Mouse (Mus musculus) right cerebral cortex, postnatal 4 days (tissue): ENCODE measurements around the gene Stx19.

Source experiments
- DNase-seq: peaks from one replicate; pipeline ENCODE4 v3.0.0-alpha.2; 2022

The Stx19 gene

GRCm38 (mm10) chr16:62814491-62814890 lies at the start of gene Stx19:
Gene Stx19 (plus strand): TSS chr16:62814676.
- DNase-seq, result no peak

GRCm38 (mm10) chr16:62773462-62773861 lies 41.0 kb upstream of the Stx19 start:
- no peak for DNase-seq

DNA sequence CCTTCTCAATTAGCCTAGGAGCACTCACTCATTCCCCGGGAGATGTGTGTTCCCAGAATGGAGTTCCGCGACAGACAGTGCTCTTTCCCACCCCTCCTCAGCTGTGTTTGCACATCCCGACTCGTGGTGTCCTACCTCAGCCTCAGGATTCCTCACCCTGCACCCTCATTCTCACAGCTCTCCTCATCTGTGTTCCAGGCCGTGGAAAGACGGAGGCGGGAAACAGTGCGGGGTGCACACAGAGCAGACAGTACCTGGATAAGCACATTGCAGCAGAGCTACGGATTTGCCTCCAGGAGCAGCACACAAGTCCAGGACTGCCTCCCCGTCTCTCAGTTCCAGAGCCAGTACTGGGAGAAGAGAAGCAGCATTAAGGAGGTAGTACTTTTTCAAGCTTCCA lies 38.4 kb upstream of the Stx19 start:
- no peak for DNase-seq

DNA sequence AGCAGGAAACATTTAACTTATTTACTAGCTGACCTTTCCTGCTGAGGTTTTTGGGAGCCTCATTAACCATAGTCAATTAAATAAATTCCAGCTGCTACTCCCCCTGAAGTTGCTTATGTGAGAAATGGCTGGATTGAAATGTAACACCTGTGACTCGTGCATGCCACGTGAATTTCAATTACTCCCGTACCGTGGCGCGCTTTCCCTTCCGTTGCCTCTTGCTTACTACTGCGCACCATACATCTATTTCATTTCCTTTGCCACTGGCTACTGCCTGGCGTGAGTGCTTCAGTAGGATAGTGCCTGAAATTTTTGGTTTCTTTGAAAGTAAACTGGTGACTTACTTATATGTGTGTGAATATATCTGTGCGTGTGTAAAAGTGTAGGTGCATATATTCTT lies 36.2 kb upstream of the Stx19 start:
- DNase-seq, result no peak

GRCm38 (mm10) chr16:62782229-62782628 lies 32.2 kb upstream of the Stx19 start:
- no peak for DNase-seq

DNA sequence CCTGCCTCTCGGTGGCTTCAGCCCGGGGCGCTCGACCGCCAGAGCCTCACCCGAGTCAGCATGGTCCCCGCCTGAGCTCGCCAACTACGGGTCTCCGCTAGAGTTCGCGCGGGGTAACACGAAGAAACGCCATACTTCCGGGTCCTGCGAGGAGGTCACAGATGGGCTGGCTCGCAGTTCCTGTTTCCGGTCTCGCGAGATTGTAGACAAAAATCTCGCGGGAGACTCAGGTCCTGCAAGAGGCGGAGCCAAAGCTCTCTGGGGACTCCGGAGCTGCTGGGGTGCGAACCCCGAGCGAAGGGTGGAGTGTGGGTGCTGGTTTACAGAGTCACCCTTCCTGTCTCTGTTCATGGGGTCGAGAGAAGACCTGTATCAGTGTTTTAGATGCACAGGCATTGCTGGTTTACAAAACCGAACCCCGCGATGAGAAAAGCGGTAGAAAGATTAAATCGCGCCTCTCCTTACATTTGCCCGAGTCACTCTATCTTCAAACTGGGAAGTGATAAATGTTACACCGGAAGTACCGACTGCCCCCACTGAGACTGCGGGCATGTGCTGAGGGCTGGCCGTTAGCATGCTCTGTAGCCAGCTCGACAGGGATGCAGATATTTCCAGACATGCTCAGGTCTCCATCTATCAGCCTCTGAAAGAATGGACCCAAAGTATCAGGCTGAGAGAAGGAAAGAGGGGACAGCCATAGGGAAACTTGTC lies 27.7 kb upstream of the Stx19 start, which contains the start of gene Nsun3:
TSS of gene Nsun3 (minus strand) at position 198 of the 711 bp plus-strand sequence.
- peak; percentile 78 for DNase-seq

GRCm38 (mm10) chr16:62796608-62797007 lies 17.9 kb upstream of the Stx19 start:
- no peak for DNase-seq

DNA sequence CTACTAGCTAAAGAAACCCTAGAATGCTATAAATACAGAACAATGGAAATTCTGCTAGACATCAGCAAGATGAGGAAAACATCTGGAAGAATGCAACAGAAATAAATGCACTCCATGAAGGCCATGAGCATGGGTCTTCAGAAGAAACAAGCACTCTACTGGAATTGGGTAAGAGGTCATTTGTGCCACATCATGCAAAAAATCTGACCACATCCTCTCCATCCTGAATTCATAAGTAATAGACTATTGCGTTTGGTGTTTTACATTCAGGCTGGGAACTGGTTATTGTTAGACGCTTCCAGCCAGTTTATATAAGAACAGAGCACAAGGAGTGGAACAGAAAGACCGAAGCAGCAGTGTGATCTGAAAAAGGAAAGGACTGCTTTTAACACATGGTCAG lies 15.7 kb upstream of the Stx19 start:
- DNase-seq, result no peak

GRCm38 (mm10) chr16:62799426-62799825 lies 15.1 kb upstream of the Stx19 start:
- DNase-seq, result no peak

- DNase-seq, result no peak
Observed at GRCm38 (mm10) chr16:62799839-62800238, 14.6 kb upstream of the Stx19 start.

GRCm38 (mm10) chr16:62804621-62805020 lies 9.9 kb upstream of the Stx19 start:
- no peak for DNase-seq

GRCm38 (mm10) chr16:62807249-62807979 lies 7.1 kb upstream of the Stx19 start:
- no peak for DNase-seq

- DNase-seq, result no peak
Observed at GRCm38 (mm10) chr16:62810855-62811254, 3.6 kb upstream of the Stx19 start.

DNA sequence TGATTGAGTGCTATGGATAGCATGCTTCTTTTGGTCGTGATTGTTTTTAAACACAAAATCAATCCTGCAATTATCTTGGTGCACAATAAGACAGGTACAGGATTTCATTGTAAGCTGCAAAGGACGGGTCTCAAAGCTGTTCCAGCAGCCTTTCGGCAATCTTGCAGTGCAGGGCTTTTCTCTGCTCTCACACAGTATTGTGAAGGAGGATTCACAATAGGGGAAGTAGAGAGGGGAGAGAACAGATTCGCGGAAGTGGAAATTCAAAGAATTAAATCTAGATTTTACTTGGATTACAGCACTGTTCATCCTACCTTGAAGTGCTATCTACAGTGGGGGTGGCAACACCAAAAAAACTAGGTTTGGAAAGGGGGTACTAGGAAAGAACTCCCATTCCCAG lies 686 bp upstream of the Stx19 start:
- DNase-seq, result no peak

- DNase-seq, result no peak
Observed at GRCm38 (mm10) chr16:62822472-62822871, 8.0 kb downstream of the Stx19 start.

- DNase-seq, result no peak
Observed at GRCm38 (mm10) chr16:62826156-62827001, 11.9 kb downstream of the Stx19 start.

DNA sequence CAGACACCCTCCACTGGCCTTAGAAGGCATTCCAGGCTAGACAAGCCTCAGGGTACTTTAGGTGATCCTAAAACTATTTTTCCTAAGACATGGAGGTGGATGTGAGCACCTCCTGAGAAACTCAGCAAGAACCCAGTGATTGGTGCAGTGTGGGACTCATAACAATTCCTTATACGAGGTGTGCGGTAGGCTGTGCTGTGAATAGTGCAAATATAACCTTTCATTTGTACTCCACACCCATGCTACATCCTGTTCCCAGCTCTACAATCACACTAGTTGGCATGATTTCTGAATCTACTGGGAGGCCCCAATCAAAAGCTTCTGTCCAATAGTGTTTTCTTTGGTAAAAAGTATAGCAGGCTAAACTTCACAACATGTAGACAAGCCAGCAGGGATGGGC lies 17.6 kb downstream of the Stx19 start:
- no peak for DNase-seq

GRCm38 (mm10) chr16:62832481-62832880 lies 18.0 kb downstream of the Stx19 start:
- DNase-seq, result no peak

DNA sequence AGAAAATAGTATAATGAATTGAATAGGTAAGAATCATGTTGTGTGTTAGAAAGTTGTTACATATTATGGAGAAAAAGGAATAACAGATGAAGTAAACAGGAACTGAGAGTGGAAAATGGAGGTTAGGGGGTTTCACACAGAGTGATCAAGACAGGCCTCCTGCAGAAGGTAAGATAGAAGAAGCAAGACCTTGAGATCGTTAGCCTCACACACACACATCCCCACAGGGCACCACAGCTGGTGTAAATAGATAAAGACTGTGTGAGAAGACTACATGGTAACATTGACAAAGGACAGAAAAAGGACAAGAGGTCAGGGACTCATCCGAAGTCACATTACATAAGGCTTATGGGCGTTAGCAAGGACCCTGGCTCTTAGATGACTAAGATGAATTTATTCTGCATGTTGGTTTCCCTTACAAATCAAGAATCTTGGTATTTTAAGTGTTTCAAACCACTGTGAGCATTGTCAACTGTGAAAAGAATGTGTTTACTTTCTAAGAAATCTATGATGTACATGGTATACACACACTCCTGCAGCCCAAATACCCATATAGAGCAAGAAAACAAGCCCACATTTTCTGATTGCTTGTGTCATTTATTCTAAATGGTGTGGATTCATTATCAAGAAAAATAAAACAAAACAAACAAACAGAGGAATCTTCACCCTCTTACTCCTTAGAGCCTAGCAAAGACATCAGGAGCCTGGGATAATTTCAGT lies 19.7 kb downstream of the Stx19 start:
- no peak for DNase-seq

DNA sequence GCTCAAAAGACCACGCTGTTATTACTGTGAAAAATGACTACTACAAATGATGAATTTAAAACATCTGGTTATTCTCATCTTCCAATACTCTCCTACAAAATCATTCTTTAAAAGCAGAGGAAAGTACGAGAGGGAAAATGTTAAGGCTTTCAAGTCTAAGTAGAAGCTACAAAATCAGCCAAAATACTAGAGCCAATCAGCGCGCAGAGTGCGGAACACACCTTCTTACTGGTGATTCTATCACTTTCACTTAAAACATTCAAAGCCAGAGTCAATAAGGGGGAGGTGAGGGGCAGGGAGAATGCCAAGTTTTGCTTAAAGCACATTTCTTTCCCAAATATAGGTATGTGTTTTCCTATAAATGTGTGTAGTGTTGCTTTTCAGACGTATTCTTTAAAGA lies 30.9 kb downstream of the Stx19 start:
- DNase-seq, result no peak

DNA sequence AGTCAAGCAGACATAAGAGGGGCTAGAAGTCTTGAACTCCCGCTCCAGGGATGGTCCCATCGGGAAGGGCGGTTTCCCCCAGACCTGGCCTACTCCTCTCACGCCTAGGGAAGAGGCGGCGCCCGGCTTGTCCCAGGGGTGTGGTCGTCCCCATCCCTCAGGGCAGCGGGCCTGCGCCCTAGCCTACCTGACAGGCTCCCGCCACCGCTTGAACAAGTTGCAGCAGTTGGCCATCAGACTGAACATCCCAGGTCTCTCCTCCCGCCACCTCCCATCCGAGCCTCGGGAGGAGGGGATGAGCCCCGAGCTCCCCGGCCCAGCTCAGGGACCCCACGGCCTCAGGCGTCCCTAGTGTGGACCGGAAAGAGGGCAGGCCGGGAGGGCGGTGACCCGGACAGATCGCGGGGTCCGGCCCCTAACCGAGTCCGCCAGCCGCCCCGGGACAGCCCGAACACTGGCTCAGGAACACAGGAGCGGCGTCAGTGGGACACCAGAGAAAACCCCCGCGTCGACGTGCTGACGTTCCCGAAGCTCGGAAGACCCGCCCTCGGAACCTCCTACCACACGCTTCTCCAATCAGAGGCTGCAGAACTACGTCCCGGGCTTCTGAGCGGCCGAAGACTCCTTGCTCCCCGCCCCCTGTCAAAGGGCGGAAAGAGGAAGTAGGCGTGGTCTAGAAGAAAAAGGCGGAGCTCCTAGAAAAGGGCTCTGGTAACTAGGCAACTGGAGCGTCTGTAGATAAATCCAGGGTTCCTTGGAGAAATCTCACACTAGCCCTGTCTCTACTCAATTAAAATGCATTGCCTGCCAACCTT lies 32.2 kb downstream of the Stx19 start, which contains the start of gene Arl13b:
TSS of gene Arl13b (minus strand) at position 543 of the 815 bp plus-strand sequence.
- DNase-seq, result peak; percentile 81
